Mouse (Mus musculus) heart, adult 11 months (tissue): Measurements from ENCODE around the gene Rcan3.

Experiments used
- DNase-seq: peaks from one replicate; pipeline ENCODE4 v3.0.0; 2022

The Rcan3 gene

DNA sequence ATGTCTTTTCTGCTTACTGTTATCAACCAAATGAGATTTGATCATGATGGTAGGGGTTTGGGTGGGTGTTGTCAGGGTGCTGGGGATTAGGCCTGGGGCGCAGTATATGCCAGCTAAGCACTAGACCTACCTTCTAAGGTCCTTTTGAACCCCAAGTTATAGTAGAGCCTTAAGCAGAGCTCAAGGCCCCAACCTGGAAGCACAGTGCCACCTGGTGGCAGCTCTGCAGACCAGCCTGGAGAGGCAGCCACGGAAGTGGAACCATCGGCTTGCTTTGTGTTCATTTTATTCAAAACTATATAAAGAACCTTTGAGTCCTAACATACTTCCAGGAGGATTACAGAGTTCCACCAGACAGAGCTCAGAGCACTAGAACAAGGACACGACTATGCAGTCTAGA, 22.0 kb downstream of the Rcan3 start:
- no peak for DNase-seq

DNA sequence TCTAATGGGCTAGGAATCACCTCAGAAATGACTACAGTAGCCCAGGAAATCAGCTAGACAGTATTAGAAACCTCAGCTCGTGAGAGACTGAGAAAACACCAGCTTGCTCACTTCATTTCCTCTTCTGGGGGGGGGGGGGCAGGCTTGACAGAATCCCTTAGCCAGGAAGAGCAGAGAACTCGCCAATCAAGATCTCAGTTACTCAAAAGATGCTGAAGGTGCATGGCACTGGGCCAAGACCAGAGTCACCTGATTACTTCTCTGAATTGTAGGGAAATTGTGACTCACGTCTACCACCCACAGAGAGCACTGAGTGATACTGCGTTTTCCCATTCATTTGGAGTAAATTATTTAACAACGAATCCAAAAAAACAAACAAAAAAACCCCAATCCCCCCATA, 27.5 kb downstream of the Rcan3 start:
- DNase-seq, result no peak

DNA sequence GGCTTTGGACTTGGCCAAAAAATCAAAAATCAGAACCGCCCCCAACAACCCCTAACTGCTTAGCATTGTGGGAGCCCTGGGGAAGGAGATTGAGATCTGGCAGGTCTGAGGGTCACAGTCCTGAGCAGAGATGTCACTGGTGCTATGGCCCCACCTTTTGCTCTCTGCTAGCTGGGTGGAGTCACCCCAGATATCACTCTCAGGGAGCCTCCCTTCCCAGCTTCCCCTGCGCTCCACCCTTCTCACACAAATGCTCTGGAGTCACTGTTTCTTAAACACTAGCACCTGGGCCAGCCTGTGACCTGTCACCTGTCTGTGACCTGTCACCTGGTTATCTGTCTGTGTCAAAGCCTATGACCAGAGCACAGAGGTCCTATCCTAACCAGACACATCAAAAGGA, 28.7 kb downstream of the Rcan3 start:
- no peak for DNase-seq

DNA sequence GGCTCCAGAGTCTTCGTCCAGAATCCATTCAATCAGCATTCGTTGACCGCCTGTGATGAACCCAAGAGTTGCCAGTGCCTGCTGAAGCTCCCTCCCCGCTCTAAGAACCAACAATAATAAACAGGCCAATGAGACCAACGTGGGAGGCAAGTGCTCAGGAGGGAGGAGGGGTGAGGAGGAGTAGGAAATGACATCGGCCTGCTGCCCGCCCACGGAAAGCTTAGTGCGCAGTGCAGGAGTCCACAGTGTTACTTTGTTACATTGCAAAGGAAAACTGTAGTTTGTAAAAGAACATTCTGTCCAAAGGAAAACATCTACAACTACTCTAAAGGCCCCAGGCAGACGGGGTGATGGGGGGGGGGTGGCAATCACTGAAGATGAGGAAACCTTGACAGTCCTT, 29.6 kb downstream of the Rcan3 start:
- DNase-seq, result no peak

DNA sequence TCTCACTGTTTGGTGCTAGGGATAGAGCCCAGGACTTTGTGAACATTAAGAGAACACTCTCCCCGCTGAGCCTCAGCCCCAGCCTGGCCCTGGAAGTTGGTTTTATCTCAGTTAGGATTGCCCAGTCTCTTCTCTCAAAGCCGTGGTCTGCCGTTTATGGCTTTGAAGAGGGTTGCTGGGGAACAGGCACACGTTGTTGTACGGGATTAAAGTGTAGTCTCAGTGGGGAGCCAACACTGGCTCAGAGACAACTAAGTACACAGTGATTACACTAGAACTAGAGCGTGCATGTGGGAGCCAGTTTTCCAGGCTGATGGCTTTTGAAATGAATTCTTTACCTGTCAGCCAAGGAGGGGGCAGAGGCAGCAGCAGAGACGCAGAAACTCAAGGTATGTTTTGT, 31.8 kb downstream of the Rcan3 start:
- DNase-seq, result no peak

DNA sequence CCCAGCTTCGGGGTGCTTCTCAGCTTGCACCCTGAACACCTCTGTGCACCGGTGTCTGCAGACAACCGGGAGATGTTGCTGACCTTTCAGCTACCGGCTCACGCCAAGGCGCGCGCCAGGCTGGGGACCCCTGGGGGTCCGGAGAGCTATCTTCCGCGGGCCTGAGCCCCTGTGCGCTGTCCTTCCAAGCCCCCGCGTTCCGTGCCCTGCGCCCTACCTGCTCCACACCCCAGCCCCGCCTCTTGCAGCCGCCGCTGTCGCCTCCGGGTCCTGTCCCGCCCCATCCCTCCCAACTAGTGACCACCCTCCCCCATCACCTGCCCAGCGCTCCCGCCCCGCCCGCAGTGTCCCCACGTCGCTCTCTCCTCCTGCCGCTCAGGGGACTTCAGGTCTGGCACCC, 35.7 kb downstream of the Rcan3 start, which contains the start of gene Ncmap:
Ncmap (minus strand) TSS at position 237 of the 400 bp plus-strand sequence.
- DNase-seq, result no peak

DNA sequence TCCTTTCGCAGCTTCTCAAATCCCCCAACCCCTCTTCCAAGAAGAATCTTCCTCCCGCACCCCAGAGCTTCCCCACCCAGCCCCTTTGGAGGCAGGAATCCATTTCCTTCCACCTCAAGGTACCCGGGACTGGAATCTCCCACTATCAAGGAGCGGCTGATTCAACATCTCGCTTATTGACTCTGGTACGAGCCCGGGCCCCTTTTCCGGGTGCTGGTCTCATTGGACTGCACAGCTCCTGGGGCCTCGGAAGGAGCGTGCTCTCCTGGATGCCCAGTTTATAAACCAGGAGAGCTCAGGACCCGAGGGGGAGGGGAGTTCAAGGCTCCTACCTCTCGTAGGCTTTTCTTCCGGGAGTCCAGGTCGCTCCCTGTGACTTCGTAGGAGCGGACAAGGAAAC, 36.1 kb downstream of the Rcan3 start:
- DNase-seq, result no peak

DNA sequence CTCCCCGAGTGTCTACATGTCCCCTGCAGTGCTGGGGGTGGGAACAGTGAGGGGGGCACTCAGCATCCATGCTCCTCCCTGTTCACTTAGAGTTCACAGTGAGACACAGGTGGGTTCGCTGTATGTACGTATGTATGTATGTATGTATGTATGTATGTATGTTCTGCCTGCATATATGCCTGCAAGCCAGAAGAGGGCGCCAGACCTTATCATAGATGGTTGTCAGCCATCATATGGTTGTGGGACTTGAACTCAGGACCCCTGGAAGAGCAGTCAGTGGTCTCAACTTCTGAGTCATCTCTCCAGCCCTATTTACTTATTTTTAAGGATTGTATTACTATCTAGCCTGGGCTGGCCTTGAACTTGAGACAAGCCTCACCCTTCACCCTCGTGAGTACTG, 37.4 kb downstream of the Rcan3 start:
- no peak for DNase-seq

DNA sequence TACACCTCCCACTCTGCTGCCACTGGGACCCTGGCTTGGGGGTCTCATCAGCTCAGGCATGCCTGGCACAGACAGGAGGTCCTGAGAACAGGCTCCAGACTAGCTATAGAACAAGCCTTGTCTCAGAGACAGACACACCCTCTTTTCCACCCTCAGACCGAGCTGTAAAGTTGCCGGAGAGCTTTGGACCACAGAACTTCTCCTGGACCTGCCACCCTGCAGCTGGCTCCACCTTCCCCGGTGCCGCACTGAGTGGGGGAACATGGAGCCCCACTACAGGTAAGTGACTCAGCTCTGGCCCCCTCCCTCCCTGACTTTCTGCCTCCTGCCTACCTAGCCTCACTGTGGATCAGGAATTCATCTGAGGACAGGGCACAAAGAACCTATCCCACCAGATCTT, 38.3 kb downstream of the Rcan3 start:
- DNase-seq, result no peak

DNA sequence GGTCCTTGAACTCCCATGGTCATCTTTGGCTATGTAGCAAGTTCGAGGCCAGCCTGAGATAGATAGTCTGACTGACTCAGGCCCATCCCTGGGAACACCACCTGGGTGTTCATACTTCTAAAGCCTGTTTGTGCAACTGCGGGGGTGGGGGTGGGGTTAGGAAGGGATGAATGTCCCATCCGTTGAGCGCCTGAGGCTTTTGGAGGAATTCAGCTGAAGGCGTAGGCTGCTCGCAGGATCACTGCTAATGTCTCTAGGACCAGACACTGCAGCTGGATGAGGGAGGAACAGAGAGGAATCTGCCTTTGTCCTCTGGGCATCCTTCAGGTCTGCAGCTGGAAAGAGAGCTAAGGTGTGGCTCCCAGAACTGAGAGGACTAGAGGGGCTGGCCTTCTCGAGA, 39.0 kb downstream of the Rcan3 start:
- no peak for DNase-seq

DNA sequence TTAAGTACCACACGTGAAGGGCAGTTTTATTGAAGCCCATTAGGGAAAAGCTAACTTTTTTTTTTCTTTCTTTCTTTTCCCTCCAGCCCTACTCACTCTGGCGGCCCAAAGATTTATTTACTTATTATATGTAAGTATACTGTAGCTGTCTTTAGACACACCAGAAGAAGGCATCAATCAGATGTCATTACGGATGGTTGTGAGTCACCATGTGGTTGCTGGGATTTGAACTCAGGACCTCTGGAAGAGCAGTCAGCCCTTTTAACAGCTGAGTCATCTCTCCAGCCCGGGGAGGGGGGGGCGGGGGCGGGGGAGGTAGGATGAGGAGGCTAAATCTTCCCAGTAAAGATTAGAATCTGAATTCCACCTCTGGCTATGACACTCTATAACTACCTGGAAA, 40.3 kb downstream of the Rcan3 start:
- no peak for DNase-seq

DNA sequence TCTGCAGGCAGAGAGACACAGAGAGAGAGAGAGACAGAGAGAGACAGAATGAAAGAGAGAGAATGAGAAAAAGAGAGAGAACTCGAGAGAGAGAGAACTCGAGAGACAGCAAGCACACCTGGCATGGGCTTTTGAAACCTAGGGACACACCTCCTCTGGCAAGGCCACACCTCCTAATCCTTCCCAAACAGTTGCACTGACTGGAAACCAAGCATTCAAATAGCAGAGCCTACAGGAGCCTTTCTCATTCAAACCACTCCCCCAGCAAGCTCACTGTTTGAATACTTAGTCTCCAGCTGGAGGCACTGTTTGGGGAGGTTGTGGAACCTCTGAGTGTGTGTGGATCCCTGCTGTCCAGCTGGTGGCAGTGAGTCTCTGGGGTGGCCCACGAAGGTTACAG, 40.9 kb downstream of the Rcan3 start:
- DNase-seq, result no peak

DNA sequence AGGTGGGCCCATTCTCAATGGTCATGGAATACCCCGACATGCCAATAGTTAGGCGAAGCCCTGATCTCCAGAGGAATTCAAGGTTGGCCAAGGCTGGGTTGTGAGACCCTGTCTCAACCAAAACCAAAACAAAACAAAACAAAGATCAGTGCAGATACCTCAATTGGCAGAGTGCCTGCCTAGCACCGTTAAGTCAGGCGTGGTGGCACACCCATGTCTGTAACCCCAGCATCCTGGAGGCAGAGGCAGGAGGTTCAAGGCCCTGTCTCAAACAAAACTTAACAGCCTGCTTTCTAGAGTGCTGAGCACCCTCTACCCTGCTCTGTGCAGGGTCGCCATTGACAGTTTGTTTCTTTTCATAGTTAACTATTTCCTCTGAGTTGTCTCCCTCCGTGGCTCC, 42.6 kb downstream of the Rcan3 start:
- no peak for DNase-seq

DNA sequence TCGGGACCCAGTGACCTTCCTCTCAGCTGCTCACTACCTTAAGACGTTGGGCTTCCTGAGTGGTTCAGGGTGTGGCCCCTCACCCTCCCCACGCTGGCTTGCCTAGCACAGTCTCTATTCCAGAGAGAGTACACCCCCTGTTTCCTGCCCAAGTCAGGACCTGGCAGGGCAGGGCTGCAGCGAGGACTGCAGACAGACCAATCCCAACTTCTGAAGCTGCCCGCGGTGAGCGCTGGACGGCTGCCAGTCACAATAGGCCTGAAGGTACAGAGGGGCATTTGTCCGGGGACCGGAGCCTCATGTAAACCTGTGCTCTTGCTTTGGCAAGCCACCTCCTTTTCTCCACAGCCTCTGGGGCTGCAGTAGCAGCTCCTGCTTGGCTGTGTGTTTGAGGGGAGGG, 48.0 kb downstream of the Rcan3 start:
- no peak for DNase-seq

DNA sequence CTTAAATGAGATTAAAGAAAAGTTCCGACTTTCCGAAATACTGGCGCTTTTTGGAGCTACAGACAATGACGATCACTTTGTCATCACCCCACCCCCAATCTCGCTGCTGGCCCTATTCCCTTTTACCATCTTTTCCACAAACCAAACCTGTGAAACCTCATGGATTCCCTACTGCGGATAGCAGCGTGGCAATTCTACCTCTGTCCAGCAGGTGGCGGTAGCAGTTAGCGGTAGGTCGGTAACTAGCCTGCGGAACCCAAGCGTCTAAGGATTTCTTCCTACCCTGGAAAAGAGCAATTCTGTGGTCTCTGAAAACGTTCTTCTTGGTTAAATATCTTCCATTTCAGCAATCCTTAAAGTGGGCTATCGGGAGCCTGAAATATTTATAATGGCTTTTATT, 51.3 kb downstream of the Rcan3 start:
- no peak for DNase-seq

DNA sequence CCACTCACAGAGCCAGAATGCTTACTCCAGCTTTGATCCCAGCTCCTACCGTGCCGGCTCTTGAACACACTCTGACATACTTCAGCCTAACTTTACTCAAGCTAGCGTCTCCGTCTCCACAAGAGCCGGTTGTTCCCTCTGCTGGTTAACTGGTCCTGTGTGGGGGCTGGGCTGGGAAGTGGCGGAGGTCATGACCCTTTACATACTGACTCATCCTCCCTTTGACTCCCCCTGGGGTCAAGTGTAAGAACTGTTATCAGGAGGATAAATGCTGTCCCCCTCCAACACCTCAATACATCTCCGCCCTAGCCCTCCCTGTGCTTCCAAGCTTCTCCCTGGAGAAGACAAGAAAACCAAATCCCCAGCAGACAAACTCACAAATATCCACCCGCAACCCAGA, 52.3 kb downstream of the Rcan3 start:
- DNase-seq, result no peak

DNA sequence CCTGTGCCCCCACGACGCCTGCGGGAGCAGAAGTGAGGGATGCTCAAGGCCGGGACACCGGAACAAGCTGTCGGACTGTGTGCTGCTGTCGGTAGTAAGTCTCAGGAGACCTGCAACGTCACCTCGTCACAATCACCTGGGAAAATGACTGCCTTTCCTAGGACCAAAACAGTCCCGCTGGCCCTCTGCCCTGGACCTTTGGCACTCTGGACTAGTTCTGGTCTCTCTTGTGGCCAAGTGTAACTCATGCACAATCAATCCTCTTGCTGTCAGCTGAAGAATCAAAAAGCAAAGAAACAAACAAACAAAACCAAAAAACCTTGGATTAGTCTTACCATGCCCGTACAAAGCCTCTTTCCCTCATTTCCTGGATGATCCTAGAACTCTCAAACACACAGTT, 56.4 kb downstream of the Rcan3 start:
- DNase-seq, result no peak

DNA sequence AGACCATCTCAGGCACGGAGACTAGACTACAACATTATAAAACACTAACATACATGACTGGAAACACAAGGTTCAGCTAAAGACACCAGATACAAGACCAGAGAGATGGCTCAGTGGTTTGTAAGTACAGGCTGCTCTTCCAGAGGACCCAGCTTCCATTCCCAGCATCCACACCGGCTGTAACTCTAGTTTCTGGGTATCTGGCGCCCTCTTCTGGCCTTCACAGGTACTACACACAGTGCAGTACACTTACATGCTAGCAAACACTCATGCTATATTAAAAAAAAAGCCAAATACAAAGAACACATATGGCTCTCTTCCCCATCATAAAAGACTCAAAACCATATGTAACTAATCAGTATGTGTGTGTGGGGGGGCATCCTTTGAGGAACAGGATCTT, 58.2 kb downstream of the Rcan3 start:
- no peak for DNase-seq

DNA sequence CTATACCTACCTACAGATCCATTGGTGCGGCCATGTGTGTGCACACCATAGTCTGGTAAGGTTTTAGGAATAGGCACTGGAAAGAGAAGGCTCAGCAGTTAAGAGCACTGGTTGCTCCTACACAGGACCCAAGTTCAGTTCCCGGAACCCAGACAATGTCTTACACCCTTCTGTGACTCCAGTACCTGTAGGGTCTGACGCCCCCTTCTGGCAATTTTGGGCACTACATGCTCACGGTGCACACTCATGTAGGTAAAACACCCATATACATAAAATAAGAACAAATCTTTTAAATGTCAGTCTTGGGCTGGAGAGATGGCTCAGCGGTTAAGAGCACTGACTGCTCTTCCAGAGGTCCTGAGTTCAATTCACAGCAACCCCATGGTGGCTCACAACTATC, 60.4 kb downstream of the Rcan3 start:
- DNase-seq, result no peak

DNA sequence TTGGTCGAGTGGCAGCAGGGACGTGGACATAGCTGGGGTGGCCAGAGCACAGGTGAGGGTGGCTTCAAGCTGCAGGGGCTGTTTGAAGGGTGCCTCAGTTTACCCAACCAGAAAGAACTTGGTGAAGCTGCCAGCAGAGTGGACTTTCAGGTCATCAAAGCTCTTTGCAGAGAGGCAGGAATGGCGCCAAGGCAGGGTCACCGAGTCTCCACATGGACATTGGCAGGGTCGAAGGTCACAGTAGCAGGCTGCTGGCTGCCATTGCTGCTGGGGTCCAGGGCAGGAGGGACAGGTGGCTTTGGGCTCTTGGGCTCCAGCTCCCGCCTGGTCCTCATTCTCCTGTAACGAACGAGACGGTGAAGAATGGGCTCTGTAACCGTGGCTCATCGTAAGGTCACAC, 63.3 kb downstream of the Rcan3 start:
- DNase-seq, result no peak

DNA sequence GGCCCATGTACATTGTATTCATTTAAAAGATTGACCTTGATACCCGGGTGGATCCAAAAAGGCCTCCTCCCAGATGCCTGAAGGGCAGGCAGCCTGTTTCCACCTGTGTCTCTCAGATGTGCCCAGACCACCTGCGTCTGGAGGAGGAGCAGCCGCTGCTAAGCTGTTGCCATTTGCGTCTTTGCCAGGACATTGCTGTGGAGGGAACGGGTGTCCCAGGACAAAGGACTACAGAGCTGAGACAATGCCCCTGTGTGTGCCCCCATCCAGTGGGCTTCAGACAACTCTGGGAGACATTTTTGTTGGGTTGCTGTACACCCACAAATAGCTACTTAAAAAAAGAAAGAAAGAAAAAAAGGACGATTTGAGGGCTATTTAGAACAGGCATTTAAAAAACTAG, 70.8 kb downstream of the Rcan3 start:
- DNase-seq, result no peak
